Mouse (Mus musculus): ENCODE data around the gene Adam22.

GRCm38 (mm10) chr5:8242660-8243059 is 125.3 kb downstream of the Adam22 start:
- TF ChIP-seq TAL1 (IDR thresholded peaks at IDR 0.05; ENCODE audit: low read length): no peak
- TF ChIP-seq GATA1 (IDR thresholded peaks at IDR 0.05; ENCODE audit: low read length): no peak

Measured in erythroblast, embryonic 14.5 days (primary cell).